Mouse (Mus musculus) embryonic facial prominence, embryonic 14.5 days (tissue): ENCODE data around the gene BC052040. TPM values are rescaled to one million over a fixed set of nuclear protein-coding genes. Genes with fewer than 3 reads are reported as not detected.

Experiments
- ATAC-seq: fragments of 200-750 bp; cut with Nextera tagmentation; 2 replicates; pipeline ENCODE4 v1.8.0; 2017; ENCODE audit warnings: low read depth, moderate number of reproducible peaks, moderate TSS enrichment
- DNase-seq: peaks from one replicate; pipeline ENCODE4 v3.0.0-alpha.2; 2015; ENCODE audit warnings: low spot score
- H3K27ac ChIP-seq: fragments of 300-500 bp; sonication (generic); replicated peaks from 2 replicates; pipeline ENCODE4 v1.5.1; 2014; ENCODE audit warnings: low read depth, mild to moderate bottlenecking, low read length, moderate library complexity
- H3K27me3 ChIP-seq: fragments of 300-500 bp; sonication (generic); replicated peaks from 2 replicates; pipeline ENCODE4 v1.6.1; 2014; ENCODE audit warnings: low read length; ENCODE audit not compliant: control insufficient read depth, insufficient read depth
- H3K36me3 ChIP-seq: fragments of 300-500 bp; sonication (generic); 2 replicates; pipeline ENCODE4 v1.6.1; 2014; ENCODE audit warnings: low read length, mixed read lengths; ENCODE audit not compliant: control insufficient read depth, insufficient read depth
- H3K4me1 ChIP-seq: fragments of 300-500 bp; sonication (generic); 2 replicates; pipeline ENCODE4 v1.6.1; 2014; ENCODE audit warnings: antibody characterized with exemption, low read length; ENCODE audit not compliant: control insufficient read depth, insufficient read depth
- H3K4me2 ChIP-seq: fragments of 300-500 bp; sonication (generic); 2 replicates; pipeline ENCODE4 v1.6.1; 2014; ENCODE audit warnings: low read depth, mild to moderate bottlenecking, low read length, moderate library complexity, mixed read lengths
- H3K4me3 ChIP-seq: fragments of 300-500 bp; sonication (generic); 2 replicates; pipeline ENCODE4 v1.5.1; 2014; ENCODE audit warnings: low read depth, mild to moderate bottlenecking, low read length
- H3K9ac ChIP-seq: fragments of 300-500 bp; sonication (generic); 2 replicates; pipeline ENCODE4 v1.6.1; 2014; ENCODE audit warnings: low read depth, mild to moderate bottlenecking, low read length, moderate library complexity, mixed read lengths
- H3K9me3 ChIP-seq: fragments of 300-500 bp; sonication (generic); 2 replicates; pipeline ENCODE4 v1.6.1; 2016; ENCODE audit warnings: low read length; ENCODE audit not compliant: control insufficient read depth
- WGBS: fragments of 180-500 bp; shearing (Covaris S2); extraction: QIAGEN DNeasy Blood & Tissue Kit; methylation state at CpG from one replicate; pipeline ENCODE4 v1.1.7; 2014; 5-methylcytosine and 5-hydroxymethylcytosine counted together
- polyA plus RNA-seq: library from polyadenylated mRNA; unstranded; fragments of >200 nt; fragmentation: Nextera tagmentation; extraction: Ambion mirVana; gene quantifications from 2 replicates; pipeline ENCODE4 v1.2.1, GENCODE M21; 2014

Gene BC052040
- polyA plus RNA-seq, 1 experiment from 2014 or later: 9.8 TPM

GRCm38 (mm10) chr2:115772709-115773108 is 191.2 kb downstream of the BC052040 start:
- H3K4me2 ChIP-seq: no peak overlapping the region
- DNase-seq (no peak), ATAC-seq (no peak)
- H3K9ac ChIP-seq: no peak overlapping the region
- no peaks in the 10 kb centered on the region for H3K9me3 ChIP-seq
- no peaks in the 10 kb centered on the region for H3K36me3 ChIP-seq
- 0 out of 2 replicates have a peak, but pooled peaks cover 5% of the 10 kb centered on the region for H3K4me1 ChIP-seq
- no peak overlapping the region for H3K27ac ChIP-seq
- 79% methylated on average over 1 of the region's 1 CpGs for WGBS
- H3K4me3 ChIP-seq: no peak overlapping the region
- H3K27me3 ChIP-seq: no peaks in the 10 kb centered on the region

- Histone ChIP-seq H3K4me2 (no peak overlapping the region), H3K4me1 (0 out of 2 replicates have a peak, but pooled peaks cover 5% of the 10 kb centered on the region), H3K36me3 (no peaks in the 10 kb centered on the region), H3K9ac (no peak overlapping the region), H3K9me3 (no peaks in the 10 kb centered on the region), H3K4me3 (no peak overlapping the region), H3K27ac (no peak overlapping the region), H3K27me3 (no peaks in the 10 kb centered on the region)
- DNase-seq: no peak
- 65% methylated on average over 5 of the region's 5 CpGs for whole genome bisulfite sequencing
- ATAC-seq: no peak
Measured at GRCm38 (mm10) chr2:115774153-115774908, 192.8 kb downstream of the BC052040 start.

DNA sequence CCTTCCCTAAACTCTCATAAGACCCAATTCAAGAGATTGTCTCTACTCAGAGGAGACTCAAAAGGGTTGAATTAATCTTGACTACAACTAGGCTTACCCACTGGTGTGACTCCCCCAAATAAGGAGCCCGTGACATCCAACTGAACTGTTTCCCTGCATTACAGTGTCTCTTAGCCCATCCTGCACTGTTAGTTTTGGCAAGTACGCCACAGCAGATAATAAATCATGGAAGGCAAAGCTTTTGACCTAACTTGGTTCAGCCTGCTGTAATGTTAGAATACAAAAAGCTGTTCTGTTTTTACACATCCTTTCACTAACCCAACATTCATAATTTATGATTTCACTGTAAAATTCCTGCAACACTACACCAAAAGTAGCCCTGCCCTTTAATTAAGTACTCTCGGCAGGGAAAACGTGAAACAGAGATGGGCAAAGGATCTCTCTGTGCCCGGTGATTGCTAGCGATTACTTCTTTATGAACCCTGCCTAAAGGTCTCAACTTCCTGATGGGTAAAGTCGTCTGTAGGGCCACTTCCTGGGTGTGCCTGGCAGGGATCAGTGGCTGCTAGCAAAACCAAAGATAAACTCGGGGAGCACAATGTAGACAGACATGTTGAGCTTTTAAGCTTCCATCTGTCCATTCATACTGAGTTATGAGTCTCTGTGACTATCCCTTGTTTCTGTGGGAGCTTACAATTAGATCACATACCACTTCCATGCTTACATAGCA is 194.1 kb downstream of the BC052040 start:
- H3K9me3 ChIP-seq: no peaks in the 10 kb centered on the region
- DNase-seq (no peak), ATAC-seq (no peak)
- WGBS: 38% methylated on average over 8 of the region's 8 CpGs
- no peak overlapping the region; the same call in 1 of the 2 replicates for H3K27ac ChIP-seq
- no peaks in the 10 kb centered on the region for H3K36me3 ChIP-seq
- H3K9ac ChIP-seq: no peak overlapping the region
- no peak overlapping the region for H3K4me3 ChIP-seq
- H3K4me2 ChIP-seq: no peak overlapping the region
- H3K4me1 ChIP-seq: 0 out of 2 replicates have a peak, but pooled peaks cover 5% of the 10 kb centered on the region
- no peaks in the 10 kb centered on the region for H3K27me3 ChIP-seq

DNA sequence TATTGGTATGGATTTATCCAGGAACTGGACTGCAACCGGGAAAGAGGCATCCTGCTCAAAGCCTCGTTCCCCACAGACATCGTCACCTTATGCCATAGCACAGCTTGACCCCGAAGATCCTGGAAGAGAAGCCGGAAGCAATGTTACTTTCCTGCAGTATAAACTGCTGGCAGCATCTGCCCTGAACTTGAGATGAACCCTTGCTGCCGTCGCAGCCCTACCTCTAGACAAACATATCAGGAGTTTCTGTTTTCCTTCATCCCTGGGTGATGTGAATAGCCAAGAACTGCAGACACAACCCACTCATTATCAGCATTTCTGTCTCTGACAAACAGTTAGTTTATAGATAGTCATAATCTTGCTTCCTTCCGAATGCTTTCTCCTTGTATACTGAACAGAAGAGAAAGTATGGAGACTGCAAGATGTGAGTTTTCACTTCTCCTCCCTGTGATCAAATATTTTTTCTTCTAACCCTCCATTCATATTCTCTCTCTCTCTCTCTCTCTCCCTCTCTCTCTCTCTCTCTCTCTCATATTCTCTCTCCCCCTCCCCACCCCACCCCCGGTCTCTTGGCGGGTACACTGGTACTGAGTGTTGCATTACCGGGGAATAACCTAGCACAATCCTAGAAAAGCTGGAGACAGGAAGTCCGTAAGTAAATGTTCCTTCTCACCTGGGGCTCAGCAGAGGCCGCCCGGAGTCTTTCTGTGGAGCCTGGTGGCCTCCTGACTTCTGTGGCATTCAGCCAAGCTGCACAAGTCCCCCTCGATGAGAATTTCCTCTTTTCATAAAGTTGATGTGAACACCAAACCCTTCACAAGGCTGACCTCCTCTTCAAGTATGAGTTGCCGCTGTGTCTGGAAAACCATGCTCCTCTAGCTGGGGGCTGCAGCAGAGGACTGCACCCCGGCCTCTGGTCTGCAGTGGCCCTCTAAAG is 195.7 kb downstream of the BC052040 start:
- Histone ChIP-seq H3K4me2 (no peak overlapping the region), H3K4me3 (no peak overlapping the region), H3K9me3 (no peaks in the 10 kb centered on the region), H3K9ac (no peak overlapping the region), H3K4me1 (0 out of 2 replicates have a peak, but pooled peaks cover 5% of the 10 kb centered on the region), H3K27me3 (no peaks in the 10 kb centered on the region), H3K27ac (no peak overlapping the region), H3K36me3 (no peaks in the 10 kb centered on the region)
- ATAC-seq (no peak; the same call in 1 of the 2 replicates), DNase-seq (no peak)
- 46% methylated on average over 17 of the region's 17 CpGs for WGBS

GRCm38 (mm10) chr2:115780546-115781011 is 199.1 kb downstream of the BC052040 start:
- Histone ChIP-seq H3K4me2 (no peak overlapping the region), H3K9me3 (no peaks in the 10 kb centered on the region), H3K27me3 (no peaks in the 10 kb centered on the region), H3K4me1 (0 out of 2 replicates have a peak, but pooled peaks cover 5% of the 10 kb centered on the region), H3K27ac (no peak overlapping the region), H3K36me3 (no peaks in the 10 kb centered on the region), H3K4me3 (no peak overlapping the region), H3K9ac (no peak overlapping the region)
- DNase-seq: peak; percentile 52
- 71% methylated on average over 5 of the region's 5 CpGs for WGBS
- ATAC-seq: peak; percentile 49; the same call in 1 of the 2 replicates

DNA sequence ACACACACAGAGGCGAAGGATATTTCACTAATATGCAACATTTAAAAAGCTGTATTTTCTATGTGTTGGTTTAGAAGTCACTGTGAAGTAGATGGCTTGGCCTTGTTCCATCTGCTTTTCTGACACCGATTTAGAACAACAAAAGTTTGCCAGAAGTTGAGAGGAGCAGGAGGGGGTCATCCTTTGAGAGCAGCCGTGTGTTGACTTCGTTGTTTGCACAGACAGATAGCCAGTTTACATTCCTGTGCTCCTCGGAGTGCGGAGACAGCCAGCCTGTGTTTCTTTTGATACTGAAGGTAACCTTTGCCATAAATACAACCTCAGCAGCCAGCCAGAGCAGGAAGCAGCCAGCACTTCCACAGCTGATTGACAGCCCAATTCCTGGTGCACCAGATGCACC is 204.2 kb downstream of the BC052040 start:
- Histone ChIP-seq H3K36me3 (no peaks in the 10 kb centered on the region), H3K4me1 (0 out of 2 replicates have a peak, but pooled peaks cover 4% of the 10 kb centered on the region), H3K9ac (no peak overlapping the region), H3K27me3 (no peaks in the 10 kb centered on the region), H3K9me3 (no peaks in the 10 kb centered on the region), H3K27ac (no peak overlapping the region), H3K4me3 (no peak overlapping the region), H3K4me2 (no peak overlapping the region)
- WGBS: 34% methylated on average over 6 of the region's 6 CpGs
- no peak for ATAC-seq
- peak; percentile 11 for DNase-seq

GRCm38 (mm10) chr2:115798839-115799238 is 217.3 kb downstream of the BC052040 start:
- no peaks in the 10 kb centered on the region for H3K36me3 ChIP-seq
- H3K9ac ChIP-seq: no peak overlapping the region
- no peak overlapping the region for H3K4me3 ChIP-seq
- H3K9me3 ChIP-seq: no peaks in the 10 kb centered on the region
- no peaks in the 10 kb centered on the region for H3K27me3 ChIP-seq
- DNase-seq (no peak), ATAC-seq (no peak)
- H3K4me2 ChIP-seq: no peak overlapping the region
- 77% methylated on average over 6 of the region's 6 CpGs for WGBS
- no peaks in the 10 kb centered on the region for H3K4me1 ChIP-seq
- no peak overlapping the region for H3K27ac ChIP-seq

DNA sequence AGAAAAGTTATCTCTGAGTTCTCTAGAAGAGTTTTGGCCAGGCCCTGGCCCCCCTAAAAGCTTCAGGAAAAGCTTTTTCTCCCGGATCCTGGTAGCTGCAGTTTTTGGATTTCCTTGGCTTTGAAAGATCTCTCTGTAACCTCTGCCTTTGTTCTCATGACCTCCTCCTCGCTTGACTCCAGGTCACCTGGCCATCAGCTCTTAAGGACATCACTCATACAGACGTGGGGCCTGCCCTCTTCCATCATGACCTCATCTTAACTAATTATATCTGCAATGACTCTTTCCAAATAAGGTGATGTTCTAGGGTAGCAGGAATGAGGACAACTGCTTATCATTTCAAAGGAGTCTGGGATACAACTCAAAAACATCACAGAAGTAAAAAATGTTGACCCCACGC is 226.9 kb downstream of the BC052040 start:
- Histone ChIP-seq H3K27me3 (no peaks in the 10 kb centered on the region), H3K36me3 (no peaks in the 10 kb centered on the region), H3K9ac (no peak overlapping the region), H3K27ac (no peak overlapping the region), H3K4me2 (no peak overlapping the region), H3K9me3 (no peaks in the 10 kb centered on the region), H3K4me1 (peaks cover 11% of the 10 kb centered on the region; the same call in 1 of the 2 replicates), H3K4me3 (no peak overlapping the region)
- ATAC-seq: no peak
- no peak for DNase-seq
- WGBS: 52% methylated on average over 4 of the region's 4 CpGs
